Mouse (Mus musculus) spleen, adult 2 months (tissue): ENCODE measurements around the gene Nexn.
A peak's percentile ranks its signal among the peaks of the same experiment; 100 is the strongest.

Source experiments
- CTCF ChIP-seq: fragments of 200-500 bp; IDR thresholded peaks from 2 replicates; pipeline ENCODE4 v1.5.1; 2011; ENCODE audit warnings: mild to moderate bottlenecking, inconsistent platforms; ENCODE audit not compliant: insufficient read depth, insufficient read length, insufficient replicate concordance; ENCODE audit errors: extremely low read depth
- POLR2A ChIP-seq: fragments of 200-500 bp; IDR thresholded peaks from 2 replicates; pipeline ENCODE4 v1.6.1; 2011; ENCODE audit warnings: low read depth, low read length, inconsistent platforms

DNA sequence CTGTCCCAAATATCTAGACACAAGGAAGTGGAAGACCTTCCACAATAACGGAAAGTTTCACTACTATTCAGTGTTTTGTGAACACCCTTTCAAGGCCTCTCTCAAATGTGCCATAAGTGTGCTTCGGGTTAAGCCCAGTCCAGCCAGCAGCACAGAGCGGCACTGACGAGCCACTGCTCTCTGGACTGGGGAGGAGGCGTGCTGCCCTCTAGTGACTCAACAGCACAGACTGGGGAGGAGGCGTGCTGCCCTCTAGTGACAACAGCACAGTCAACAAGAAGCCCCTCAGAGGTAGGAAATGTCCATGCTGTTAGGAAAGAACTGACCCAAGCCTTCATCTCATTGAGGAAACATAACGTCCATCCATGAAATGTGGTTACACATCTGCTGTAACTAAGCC, 49.5 kb upstream of the Nexn start:
- no peak for TF ChIP-seq POLR2A
- TF ChIP-seq CTCF: peak; percentile 98
